Mouse (Mus musculus) neural tube, embryonic 11.5 days (tissue): ENCODE data around the gene Dnmt3l. TPM values are rescaled to one million over a fixed set of nuclear protein-coding genes. Genes with fewer than 3 reads are reported as not detected.
"Not testable (repeated sequence)": the region's sequence is repeated elsewhere in the genome, so short reads cannot be mapped to it uniquely, and the experiment has no call there.

ENCODE experiments used
- ATAC-seq: fragments of 200-750 bp; cut with Nextera tagmentation; 2 replicates; pipeline ENCODE4 v1.8.0; 2017; ENCODE audit warnings: moderate number of reproducible peaks, mild to moderate bottlenecking, moderate TSS enrichment, moderate library complexity; ENCODE audit not compliant: insufficient read depth, low FRiP score, low TSS enrichment
- DNase-seq: peaks from one replicate; pipeline ENCODE4 v3.0.0-alpha.2; 2015; ENCODE audit warnings: low spot score
- H3K27ac ChIP-seq: fragments of 300-500 bp; sonication (generic); 2 replicates; pipeline ENCODE4 v1.5.1; 2014; ENCODE audit warnings: low read depth, mild to moderate bottlenecking, low read length
- H3K27me3 ChIP-seq: fragments of 300-500 bp; sonication (generic); 2 replicates; pipeline ENCODE4 v1.6.1; 2014; ENCODE audit warnings: mild to moderate bottlenecking, low read length, mixed read lengths; ENCODE audit not compliant: control insufficient read depth, insufficient read depth
- H3K36me3 ChIP-seq: fragments of 300-500 bp; sonication (generic); 2 replicates; pipeline ENCODE4 v1.6.1; 2014; ENCODE audit warnings: mild to moderate bottlenecking, low read length, moderate library complexity, mixed read lengths; ENCODE audit not compliant: control insufficient read depth, insufficient read depth
- H3K4me1 ChIP-seq: fragments of 300-500 bp; sonication (generic); 2 replicates; pipeline ENCODE4 v1.6.1; 2014; ENCODE audit warnings: low read length, mixed read lengths; ENCODE audit not compliant: control insufficient read depth, insufficient read depth
- H3K4me2 ChIP-seq: fragments of 300-500 bp; sonication (generic); 2 replicates; pipeline ENCODE4 v1.6.1; 2014; ENCODE audit warnings: low read depth, mild to moderate bottlenecking, moderate library complexity
- H3K4me3 ChIP-seq: fragments of 300-500 bp; sonication (generic); 2 replicates; pipeline ENCODE4 v1.5.1; 2014; ENCODE audit warnings: low read depth, low read length
- H3K9ac ChIP-seq: fragments of 300-500 bp; sonication (generic); 2 replicates; pipeline ENCODE4 v1.6.1; 2014; ENCODE audit warnings: mild to moderate bottlenecking, low read length
- H3K9me3 ChIP-seq: fragments of 300-500 bp; sonication (generic); 2 replicates; pipeline ENCODE4 v1.6.1; 2016; ENCODE audit warnings: low read length; ENCODE audit not compliant: control insufficient read depth
- WGBS: fragments of 180-500 bp; shearing (Covaris S2); extraction: QIAGEN DNeasy Blood & Tissue Kit; methylation state at CpG from one replicate; pipeline ENCODE4 v1.1.7; 2014; 5-methylcytosine and 5-hydroxymethylcytosine counted together
- polyA plus RNA-seq: library from polyadenylated mRNA; unstranded; fragments of >200 nt; fragmentation: Nextera tagmentation; extraction: Ambion mirVana; gene quantifications from 2 replicates; pipeline ENCODE4 v1.2.1, GENCODE M21; 2014

Dnmt3l gene
- polyA plus RNA-seq, 1 experiment from 2014 or later, result not detected

DNA sequence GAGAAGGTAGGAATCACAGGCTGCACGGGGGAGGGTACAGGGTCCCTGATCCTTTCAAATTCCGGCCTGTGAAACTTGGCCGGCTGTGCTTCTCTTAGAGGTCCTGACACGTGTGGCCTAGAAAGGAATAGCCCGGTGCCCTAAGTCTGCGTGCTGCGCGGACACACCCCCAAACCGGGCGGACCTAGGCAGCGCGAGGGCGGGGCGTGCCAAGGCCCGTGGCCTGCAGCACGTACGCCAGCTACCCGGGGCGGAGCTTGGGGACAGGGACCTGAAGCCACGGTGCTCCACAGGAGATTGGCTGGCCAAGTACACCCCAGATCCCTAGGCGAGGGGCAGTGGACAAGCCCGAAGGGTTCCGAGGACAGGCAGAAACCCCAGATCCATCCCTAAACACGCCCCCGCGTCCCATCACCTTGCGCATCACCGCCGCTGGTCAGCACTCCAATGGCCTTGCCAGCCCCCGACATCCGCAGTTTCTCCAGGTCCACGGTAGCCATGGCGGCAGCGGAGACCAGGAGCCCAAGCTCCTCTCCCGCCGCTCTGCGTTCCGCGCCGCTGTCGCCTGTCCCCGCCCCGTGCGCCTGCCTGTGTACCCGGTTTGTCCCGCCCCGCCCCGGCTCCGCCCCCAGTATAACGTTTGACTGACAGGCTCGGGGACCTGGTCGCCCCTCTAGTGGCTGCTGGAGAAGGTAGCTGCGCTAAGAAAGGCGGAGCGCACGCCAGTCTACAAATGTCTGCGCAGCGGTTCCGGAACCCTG is 32.4 kb upstream of the Dnmt3l start:
- Histone ChIP-seq H3K27me3 (no peaks in the 10 kb centered on the region), H3K9ac (peak overlapping the region; percentile 84), H3K36me3 (no peaks in the 10 kb centered on the region), H3K9me3 (no peaks in the 10 kb centered on the region), H3K4me2 (peak overlapping the region; percentile 81), H3K27ac (peak overlapping the region; percentile 92), H3K4me3 (peak overlapping the region; percentile 64), H3K4me1 (peaks cover 15% of the 10 kb centered on the region)
- ATAC-seq (peak; percentile 96), DNase-seq (peak; percentile 95)
- WGBS, result under 1% methylated on average over 59 of the region's 59 CpGs

GRCm38 (mm10) chr10:78009945-78010293 is 31.8 kb upstream of the Dnmt3l start, which contains the start of gene Pfkl:
Gene Pfkl (minus strand): TSS chr10:78010083.
- no peaks in the 10 kb centered on the region for H3K27me3 ChIP-seq
- H3K4me2 ChIP-seq, result peak within 1 kb of the TSS; percentile 81
- H3K27ac ChIP-seq, result peak within 1 kb of the TSS; percentile 92
- peak; percentile 9; the same call in 1 of the 2 replicates for ATAC-seq
- under 1% methylated on average over 9 of the region's 9 CpGs for WGBS
- no peak for DNase-seq
- no peaks in the 10 kb centered on the region for H3K9me3 ChIP-seq
- H3K4me1 ChIP-seq, result peaks cover 15% of the 10 kb centered on the region
- no peaks in the 10 kb centered on the region for H3K36me3 ChIP-seq
- H3K9ac ChIP-seq, result peak within 1 kb of the TSS; percentile 84
- peak within 1 kb of the TSS; percentile 64 for H3K4me3 ChIP-seq

- H3K27me3 ChIP-seq, result no peaks in the 10 kb centered on the region
- H3K9ac ChIP-seq, result no peak overlapping the region
- H3K4me1 ChIP-seq, result peaks cover 15% of the 10 kb centered on the region
- H3K27ac ChIP-seq, result no peak overlapping the region
- DNase-seq, result no peak
- peak overlapping the region; percentile 18; the same call in 1 of the 2 replicates for H3K4me3 ChIP-seq
- peak overlapping the region; percentile 36 for H3K4me2 ChIP-seq
- 21% methylated on average over 10 of the region's 10 CpGs for WGBS
- H3K9me3 ChIP-seq, result no peaks in the 10 kb centered on the region
- no peak for ATAC-seq
- no peaks in the 10 kb centered on the region for H3K36me3 ChIP-seq
These were observed 31.4 kb upstream of the Dnmt3l start for GRCm38 (mm10) chr10:78010335-78010734.

DNA sequence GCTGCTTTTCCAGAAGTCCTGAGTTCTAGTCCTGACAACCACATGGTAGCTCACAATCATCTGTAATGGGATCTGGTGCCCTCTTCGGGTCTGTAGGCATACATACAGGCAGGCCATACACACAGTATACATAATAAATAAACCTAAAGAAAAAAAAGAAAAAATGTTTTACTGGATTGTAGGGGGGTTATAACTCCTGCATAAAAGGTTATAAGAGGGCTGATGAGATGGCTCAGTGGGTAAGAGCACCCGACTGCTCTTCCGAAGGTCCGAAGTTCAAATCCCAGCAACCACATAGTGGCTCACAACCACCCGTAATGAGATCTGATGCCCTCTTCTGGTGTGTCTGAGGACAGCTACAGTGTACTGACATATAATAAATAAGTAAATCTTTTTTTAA is 30.6 kb upstream of the Dnmt3l start:
- not testable (repeated sequence) for H3K4me3 ChIP-seq, H3K4me2 ChIP-seq, H3K9ac ChIP-seq, ATAC-seq, H3K36me3 ChIP-seq, DNase-seq, H3K9me3 ChIP-seq, H3K27me3 ChIP-seq, H3K27ac ChIP-seq
- peaks cover 15% of the 10 kb centered on the region for H3K4me1 ChIP-seq
- 93% methylated on average over 5 of the region's 5 CpGs for WGBS

GRCm38 (mm10) chr10:78012661-78013495 is 28.9 kb upstream of the Dnmt3l start:
- no peak overlapping the region for H3K9ac ChIP-seq
- no peaks in the 10 kb centered on the region for H3K36me3 ChIP-seq
- no peak overlapping the region for H3K4me2 ChIP-seq
- H3K27me3 ChIP-seq, result no peaks in the 10 kb centered on the region
- ATAC-seq, result no peak
- no peak overlapping the region for H3K4me3 ChIP-seq
- WGBS, result 93% methylated on average over 18 of the region's 18 CpGs
- peaks cover 11% of the 10 kb centered on the region for H3K4me1 ChIP-seq
- H3K27ac ChIP-seq, result no peak overlapping the region
- no peak for DNase-seq
- H3K9me3 ChIP-seq, result no peaks in the 10 kb centered on the region

DNA sequence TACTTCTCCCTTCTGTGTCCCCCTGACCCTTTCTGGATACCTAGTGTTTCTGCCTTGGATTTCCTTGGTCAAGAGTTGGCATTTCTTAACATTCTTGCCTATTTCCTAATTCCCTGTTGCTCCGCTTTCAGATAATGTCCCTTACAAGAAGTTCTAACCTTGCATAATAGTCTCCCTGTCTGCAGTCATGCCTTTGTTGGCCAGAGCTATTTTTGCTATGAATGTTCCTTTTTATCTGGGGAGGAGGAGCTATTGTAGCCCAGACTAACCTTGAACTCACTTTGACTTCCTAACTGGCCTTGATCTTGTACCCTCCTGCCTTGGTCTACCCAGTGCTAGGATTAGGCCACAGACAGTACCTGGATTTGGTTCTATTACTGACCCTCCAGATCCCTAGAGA is 26.3 kb upstream of the Dnmt3l start:
- Histone ChIP-seq H3K27ac (no peak overlapping the region), H3K27me3 (no peaks in the 10 kb centered on the region), H3K9ac (no peak overlapping the region), H3K36me3 (no peaks in the 10 kb centered on the region), H3K4me2 (no peak overlapping the region), H3K4me1 (no peaks in the 10 kb centered on the region), H3K4me3 (no peak overlapping the region), H3K9me3 (no peaks in the 10 kb centered on the region)
- WGBS, result 82% methylated on average over 1 of the region's 1 CpGs
- DNase-seq (no peak), ATAC-seq (no peak)

- H3K36me3 ChIP-seq, result no peaks in the 10 kb centered on the region
- no peak overlapping the region for H3K9ac ChIP-seq
- H3K4me2 ChIP-seq, result no peak overlapping the region
- H3K27ac ChIP-seq, result no peak overlapping the region
- no peak overlapping the region for H3K4me3 ChIP-seq
- DNase-seq (no peak), ATAC-seq (no peak)
- H3K27me3 ChIP-seq, result no peaks in the 10 kb centered on the region
- H3K9me3 ChIP-seq, result no peaks in the 10 kb centered on the region
- 65% methylated on average over 5 of the region's 5 CpGs for WGBS
- H3K4me1 ChIP-seq, result no peaks in the 10 kb centered on the region
These were observed 25.4 kb upstream of the Dnmt3l start for GRCm38 (mm10) chr10:78016366-78016765.

- Histone ChIP-seq H3K27ac (no peak overlapping the region), H3K4me1 (no peaks in the 10 kb centered on the region), H3K9ac (no peak overlapping the region), H3K27me3 (no peaks in the 10 kb centered on the region), H3K4me2 (peak overlapping the region; percentile 39), H3K9me3 (no peaks in the 10 kb centered on the region), H3K4me3 (peak overlapping the region; percentile 12; the same call in 1 of the 2 replicates), H3K36me3 (no peaks in the 10 kb centered on the region)
- DNase-seq (peak; percentile 87), ATAC-seq (no peak)
- 13% methylated on average over 19 of the region's 19 CpGs for WGBS
These were observed 22.9 kb upstream of the Dnmt3l start for GRCm38 (mm10) chr10:78018797-78019203.
